Mouse (Mus musculus): ENCODE results near the gene Plcg2. TPM values are rescaled to one million over a fixed set of nuclear protein-coding genes. Genes with fewer than 3 reads are reported as not detected.

Gene Plcg2
- polyA plus RNA-seq, 1 experiment from 2014 or later, result 3.6 TPM

GRCm38 (mm10) chr8:117467466-117467865 lies 30.6 kb upstream of the Plcg2 start:
- ATAC-seq, result no peak
- H3K27me3 ChIP-seq (replicated peaks; ENCODE audit: control insufficient read depth, insufficient read depth, low read length), result no peaks in the 10 kb centered on the region
- H3K36me3 ChIP-seq (ENCODE audit: control insufficient read depth, insufficient read depth, low read length), result no peaks in the 10 kb centered on the region
- 0 out of 2 replicates have a peak, but pooled peaks cover 4% of the 10 kb centered on the region for H3K9me3 ChIP-seq (ENCODE audit: control insufficient read depth, low read length)
- 84% methylated on average over 10 of the region's 10 CpGs for WGBS
- no peak overlapping the region for H3K9ac ChIP-seq (ENCODE audit: low read depth, low read length)
- no peak overlapping the region for H3K27ac ChIP-seq (ENCODE audit: low read length)
- H3K4me3 ChIP-seq (ENCODE audit: low read length), result no peak overlapping the region
- no peak overlapping the region for H3K4me2 ChIP-seq (ENCODE audit: low read depth, low read length)
- H3K4me1 ChIP-seq (ENCODE audit: control insufficient read depth, insufficient read depth, low read length), result peaks cover 13% of the 10 kb centered on the region

DNA sequence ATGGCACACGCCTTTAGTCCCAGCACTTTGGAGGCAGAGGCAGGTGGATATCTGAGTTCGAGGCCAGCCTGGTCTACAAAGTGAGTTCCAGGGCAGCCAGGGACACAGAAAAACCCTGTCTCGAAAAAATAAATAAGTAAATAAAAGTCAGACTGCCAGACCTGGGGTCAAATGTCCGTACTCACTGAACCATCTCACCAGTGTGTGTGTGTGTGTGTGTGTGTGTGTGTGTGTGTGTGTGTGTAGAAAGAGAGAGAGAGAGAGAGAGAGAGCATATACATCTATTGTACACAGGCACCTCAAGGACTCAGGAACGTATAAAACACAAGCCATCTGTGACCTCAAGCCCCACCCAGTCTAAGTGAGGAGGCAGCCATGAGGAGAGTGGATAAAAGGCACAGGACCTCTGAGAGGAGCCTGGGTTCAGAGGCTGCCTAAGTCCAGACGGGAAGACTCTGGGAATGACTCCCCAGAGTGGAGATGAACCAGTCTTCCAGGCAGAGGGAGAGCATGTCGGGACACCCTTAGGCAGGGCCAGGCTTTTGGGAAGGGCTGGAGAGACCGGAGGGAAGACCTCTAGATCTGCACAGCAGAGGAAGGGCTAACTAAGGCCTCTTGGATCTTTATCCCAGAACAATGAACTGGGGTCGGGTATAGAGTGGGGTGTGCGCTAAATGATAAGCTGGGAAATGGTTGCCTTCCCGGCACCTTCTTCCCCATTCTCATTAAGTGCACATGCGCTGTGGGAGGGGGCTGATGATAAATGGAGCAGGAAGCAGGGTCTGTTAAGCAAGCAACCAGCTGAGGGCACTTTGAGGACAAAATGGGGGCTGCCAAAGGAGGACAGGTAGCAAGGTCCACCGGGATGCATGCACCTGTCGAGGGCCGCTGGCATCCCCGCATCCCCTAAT lies 28.4 kb upstream of the Plcg2 start:
- no peaks in the 10 kb centered on the region for H3K27me3 ChIP-seq (replicated peaks; ENCODE audit: control insufficient read depth, insufficient read depth, low read length)
- ATAC-seq, result peak; percentile 19; the same call in 1 of the 2 replicates
- peaks cover 13% of the 10 kb centered on the region for H3K4me1 ChIP-seq (ENCODE audit: control insufficient read depth, insufficient read depth, low read length)
- no peak overlapping the region for H3K4me3 ChIP-seq (ENCODE audit: low read length)
- peak overlapping the region; percentile 57; the same call in 1 of the 2 replicates for H3K9ac ChIP-seq (ENCODE audit: low read depth, low read length)
- H3K9me3 ChIP-seq (ENCODE audit: control insufficient read depth, low read length), result no peaks in the 10 kb centered on the region
- H3K36me3 ChIP-seq (ENCODE audit: control insufficient read depth, insufficient read depth, low read length), result no peaks in the 10 kb centered on the region
- H3K4me2 ChIP-seq (ENCODE audit: low read depth, low read length), result peak overlapping the region; percentile 49
- WGBS, result 28% methylated on average over 16 of the region's 16 CpGs
- peak overlapping the region; percentile 23; the same call in 1 of the 2 replicates for H3K27ac ChIP-seq (ENCODE audit: low read length)

DNA sequence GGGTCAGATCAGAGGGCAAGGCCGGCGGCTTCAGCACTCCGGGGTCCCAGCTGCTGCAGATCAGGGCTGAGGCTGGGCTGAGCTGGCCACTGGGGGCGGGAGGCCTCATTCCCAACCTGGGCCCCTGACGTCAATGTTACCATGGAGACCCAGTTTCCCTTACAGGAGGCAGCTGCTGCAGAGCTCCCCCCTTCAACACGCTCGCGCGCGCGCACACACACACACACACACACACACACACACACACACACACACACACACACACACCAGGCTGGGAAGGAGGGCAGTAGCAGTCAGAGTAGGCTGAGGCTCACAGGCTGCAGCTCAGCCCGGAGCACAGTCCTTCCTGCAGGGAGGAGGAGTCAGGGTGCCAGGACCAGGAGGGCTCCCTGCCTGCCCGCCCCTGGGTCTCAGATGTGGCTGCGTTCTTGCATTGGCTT lies 27.7 kb upstream of the Plcg2 start:
- H3K4me3 ChIP-seq (ENCODE audit: low read length), result peak overlapping the region; percentile 19
- ATAC-seq, result peak; percentile 82
- no peaks in the 10 kb centered on the region for H3K9me3 ChIP-seq (ENCODE audit: control insufficient read depth, low read length)
- peak overlapping the region; percentile 49 for H3K4me2 ChIP-seq (ENCODE audit: low read depth, low read length)
- H3K4me1 ChIP-seq (ENCODE audit: control insufficient read depth, insufficient read depth, low read length), result peaks cover 13% of the 10 kb centered on the region
- peak overlapping the region; percentile 57; the same call in 1 of the 2 replicates for H3K9ac ChIP-seq (ENCODE audit: low read depth, low read length)
- peak overlapping the region; percentile 23; the same call in 1 of the 2 replicates for H3K27ac ChIP-seq (ENCODE audit: low read length)
- H3K36me3 ChIP-seq (ENCODE audit: control insufficient read depth, insufficient read depth, low read length), result no peaks in the 10 kb centered on the region
- WGBS, result 0% methylated on average over 12 of the region's 14 CpGs
- no peaks in the 10 kb centered on the region for H3K27me3 ChIP-seq (replicated peaks; ENCODE audit: control insufficient read depth, insufficient read depth, low read length)

DNA sequence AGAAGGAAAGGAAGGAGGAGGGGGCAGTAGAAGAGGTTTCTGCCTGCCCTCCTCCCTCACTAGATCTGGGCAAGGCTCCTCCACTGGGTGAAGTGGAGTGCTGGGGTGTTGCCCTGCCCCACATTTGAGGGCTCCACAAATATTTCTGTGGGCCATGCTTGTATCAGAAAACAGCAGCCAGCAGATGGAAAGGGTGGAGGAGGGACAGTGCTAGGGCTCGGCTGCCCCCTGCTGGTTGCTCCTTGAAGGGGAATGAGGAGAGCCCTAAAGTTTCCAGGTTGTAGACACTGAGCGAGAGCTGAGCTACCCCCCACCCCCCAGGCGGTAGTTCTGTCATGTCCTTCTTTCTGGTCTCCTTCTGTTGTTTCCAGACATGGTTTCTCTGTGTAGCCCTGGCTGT lies 26.9 kb upstream of the Plcg2 start:
- WGBS, result 20% methylated on average over 3 of the region's 3 CpGs
- Histone ChIP-seq H3K27ac (ENCODE audit: low read length) (no peak overlapping the region), H3K4me1 (ENCODE audit: control insufficient read depth, insufficient read depth, low read length) (peaks cover 13% of the 10 kb centered on the region), H3K4me2 (ENCODE audit: low read depth, low read length) (no peak overlapping the region), H3K4me3 (ENCODE audit: low read length) (no peak overlapping the region), H3K27me3 (replicated peaks; ENCODE audit: control insufficient read depth, insufficient read depth, low read length) (no peaks in the 10 kb centered on the region), H3K9ac (ENCODE audit: low read depth, low read length) (no peak overlapping the region), H3K36me3 (ENCODE audit: control insufficient read depth, insufficient read depth, low read length) (no peaks in the 10 kb centered on the region), H3K9me3 (ENCODE audit: control insufficient read depth, low read length) (no peaks in the 10 kb centered on the region)
- ATAC-seq, result peak; percentile 32; the same call in 1 of the 2 replicates

DNA sequence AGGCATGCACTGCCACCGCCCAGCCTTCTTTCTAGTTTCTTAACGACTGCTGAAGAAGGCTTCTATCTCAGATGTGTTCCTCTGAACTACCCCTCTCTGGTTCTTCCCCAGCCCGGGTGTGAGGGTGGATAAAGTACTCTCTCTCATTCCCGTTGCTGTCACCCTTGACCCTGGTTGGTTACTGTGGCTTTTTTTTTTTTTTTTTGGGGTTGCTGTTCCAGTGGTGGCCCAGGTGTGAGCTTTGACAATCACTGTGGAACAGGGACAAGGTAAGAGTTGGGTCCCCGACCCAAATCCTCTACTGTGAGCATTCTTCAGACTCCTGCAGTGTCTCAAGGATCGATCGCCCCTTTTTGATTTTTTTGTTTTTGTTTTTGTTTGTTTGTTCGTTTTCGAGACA lies 26.4 kb upstream of the Plcg2 start:
- Histone ChIP-seq H3K27me3 (replicated peaks; ENCODE audit: control insufficient read depth, insufficient read depth, low read length) (no peaks in the 10 kb centered on the region), H3K9me3 (ENCODE audit: control insufficient read depth, low read length) (no peaks in the 10 kb centered on the region), H3K4me1 (ENCODE audit: control insufficient read depth, insufficient read depth, low read length) (peaks cover 13% of the 10 kb centered on the region), H3K27ac (ENCODE audit: low read length) (no peak overlapping the region), H3K36me3 (ENCODE audit: control insufficient read depth, insufficient read depth, low read length) (no peaks in the 10 kb centered on the region), H3K4me3 (ENCODE audit: low read length) (no peak overlapping the region), H3K9ac (ENCODE audit: low read depth, low read length) (no peak overlapping the region), H3K4me2 (ENCODE audit: low read depth, low read length) (no peak overlapping the region)
- no peak for ATAC-seq
- WGBS, result 73% methylated on average over 9 of the region's 9 CpGs

- no peak overlapping the region for H3K4me2 ChIP-seq (ENCODE audit: low read depth, low read length)
- 91% methylated on average over 4 of the region's 4 CpGs for WGBS
- no peak overlapping the region for H3K27ac ChIP-seq (ENCODE audit: low read length)
- no peak overlapping the region for H3K9ac ChIP-seq (ENCODE audit: low read depth, low read length)
- ATAC-seq, result no peak
- no peak overlapping the region for H3K4me3 ChIP-seq (ENCODE audit: low read length)
- no peaks in the 10 kb centered on the region for H3K36me3 ChIP-seq (ENCODE audit: control insufficient read depth, insufficient read depth, low read length)
- no peaks in the 10 kb centered on the region for H3K27me3 ChIP-seq (replicated peaks; ENCODE audit: control insufficient read depth, insufficient read depth, low read length)
- peaks cover 13% of the 10 kb centered on the region for H3K4me1 ChIP-seq (ENCODE audit: control insufficient read depth, insufficient read depth, low read length)
- no peaks in the 10 kb centered on the region for H3K9me3 ChIP-seq (ENCODE audit: control insufficient read depth, low read length)
These were observed 25.8 kb upstream of the Plcg2 start for GRCm38 (mm10) chr8:117472332-117472731.

DNA sequence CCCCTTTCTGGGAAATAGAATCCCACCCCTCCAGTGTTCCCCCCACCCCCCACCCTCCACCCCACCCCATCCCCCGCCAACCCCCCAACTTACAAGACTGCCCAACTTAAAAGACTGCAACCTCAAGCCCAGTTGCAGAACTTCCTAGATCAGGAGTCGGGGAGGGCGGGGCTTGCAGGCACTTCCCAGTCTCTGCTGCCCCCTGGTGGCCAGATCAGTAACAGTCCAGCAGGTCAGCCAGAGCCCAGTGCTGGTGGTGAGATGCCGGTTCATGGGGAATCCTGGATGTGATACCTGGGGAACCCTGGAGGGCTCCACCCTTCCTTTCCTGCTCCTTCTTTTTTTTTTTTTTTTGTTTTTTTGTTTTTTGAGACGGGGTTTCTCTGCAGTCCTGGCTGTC lies 23.1 kb upstream of the Plcg2 start:
- WGBS, result 0% methylated on average over 5 of the region's 5 CpGs
- peaks cover 9% of the 10 kb centered on the region for H3K4me1 ChIP-seq (ENCODE audit: control insufficient read depth, insufficient read depth, low read length)

GRCm38 (mm10) chr8:117475819-117476218 lies 22.3 kb upstream of the Plcg2 start:
- WGBS, result 74% methylated on average over 7 of the region's 7 CpGs
- Histone ChIP-seq H3K27ac (ENCODE audit: low read length) (no peak overlapping the region), H3K36me3 (ENCODE audit: control insufficient read depth, insufficient read depth, low read length) (no peaks in the 10 kb centered on the region), H3K27me3 (replicated peaks; ENCODE audit: control insufficient read depth, insufficient read depth, low read length) (no peaks in the 10 kb centered on the region), H3K4me2 (ENCODE audit: low read depth, low read length) (no peak overlapping the region), H3K4me1 (ENCODE audit: control insufficient read depth, insufficient read depth, low read length) (peaks cover 1% of the 10 kb centered on the region; the same call in 1 of the 2 replicates), H3K4me3 (ENCODE audit: low read length) (no peak overlapping the region), H3K9ac (ENCODE audit: low read depth, low read length) (no peak overlapping the region), H3K9me3 (ENCODE audit: control insufficient read depth, low read length) (no peaks in the 10 kb centered on the region)
- ATAC-seq, result no peak

More for the DNA sequence above, 23.1 kb upstream of the Plcg2 start:
- Histone ChIP-seq H3K36me3 (ENCODE audit: control insufficient read depth, insufficient read depth, low read length) (no peaks in the 10 kb centered on the region), H3K9ac (ENCODE audit: low read depth, low read length) (no peak overlapping the region), H3K4me3 (ENCODE audit: low read length) (no peak overlapping the region), H3K27me3 (replicated peaks; ENCODE audit: control insufficient read depth, insufficient read depth, low read length) (no peaks in the 10 kb centered on the region), H3K9me3 (ENCODE audit: control insufficient read depth, low read length) (no peaks in the 10 kb centered on the region), H3K4me2 (ENCODE audit: low read depth, low read length) (no peak overlapping the region), H3K27ac (ENCODE audit: low read length) (no peak overlapping the region)
- ATAC-seq, result peak; percentile 72

- H3K9me3 ChIP-seq (ENCODE audit: control insufficient read depth, low read length), result no peaks in the 10 kb centered on the region
- H3K4me3 ChIP-seq (ENCODE audit: low read length), result no peak overlapping the region
- H3K4me1 ChIP-seq (ENCODE audit: control insufficient read depth, insufficient read depth, low read length), result no peaks in the 10 kb centered on the region
- H3K27me3 ChIP-seq (replicated peaks; ENCODE audit: control insufficient read depth, insufficient read depth, low read length), result no peaks in the 10 kb centered on the region
- ATAC-seq, result no peak
- H3K27ac ChIP-seq (ENCODE audit: low read length), result no peak overlapping the region
- H3K9ac ChIP-seq (ENCODE audit: low read depth, low read length), result no peak overlapping the region
- no peaks in the 10 kb centered on the region for H3K36me3 ChIP-seq (ENCODE audit: control insufficient read depth, insufficient read depth, low read length)
- H3K4me2 ChIP-seq (ENCODE audit: low read depth, low read length), result no peak overlapping the region
These were observed 20.0 kb upstream of the Plcg2 start for GRCm38 (mm10) chr8:117478082-117478481.

Data from intestine, embryonic 16.5 days (tissue).